Mouse (Mus musculus) left cerebral cortex, postnatal 36 days (tissue): ENCODE data around the gene Zfp185. TPM values are rescaled to one million over a fixed set of nuclear protein-coding genes. Genes with fewer than 3 reads are reported as not detected.
"Not testable (repeated sequence)": the region's sequence is repeated elsewhere in the genome, so short reads cannot be mapped to it uniquely, and the experiment has no call there.

ENCODE experiments used
- DNase-seq, 2 experiments: peaks; one replicate each; pipeline ENCODE4 v3.0.0; 2021 to 2022; ENCODE audit warnings: low spot score in 2 of 2, mixed read lengths in 1 of 2
- intact Hi-C: fragments of 180-260 bp; cut with DNase I; formaldehyde crosslinking; loops from one replicate; pipeline ENCODE4 v1.15.1; 2025
- microRNA-seq: library from miRNA; unstranded; fragments of <30 nt; microRNA quantifications from one replicate; pipeline ENCODE4 v1.2.0, GENCODE M21; 2022
- total RNA-seq, 2 experiments: library from RNA; stranded (reverse); gene quantifications; 2 replicates each; pipeline ENCODE4 v1.2.3; 2021

Zfp185 gene
- total RNA-seq, 2 experiments from 2014 or later, result 0.54 to 0.63 TPM

DNA sequence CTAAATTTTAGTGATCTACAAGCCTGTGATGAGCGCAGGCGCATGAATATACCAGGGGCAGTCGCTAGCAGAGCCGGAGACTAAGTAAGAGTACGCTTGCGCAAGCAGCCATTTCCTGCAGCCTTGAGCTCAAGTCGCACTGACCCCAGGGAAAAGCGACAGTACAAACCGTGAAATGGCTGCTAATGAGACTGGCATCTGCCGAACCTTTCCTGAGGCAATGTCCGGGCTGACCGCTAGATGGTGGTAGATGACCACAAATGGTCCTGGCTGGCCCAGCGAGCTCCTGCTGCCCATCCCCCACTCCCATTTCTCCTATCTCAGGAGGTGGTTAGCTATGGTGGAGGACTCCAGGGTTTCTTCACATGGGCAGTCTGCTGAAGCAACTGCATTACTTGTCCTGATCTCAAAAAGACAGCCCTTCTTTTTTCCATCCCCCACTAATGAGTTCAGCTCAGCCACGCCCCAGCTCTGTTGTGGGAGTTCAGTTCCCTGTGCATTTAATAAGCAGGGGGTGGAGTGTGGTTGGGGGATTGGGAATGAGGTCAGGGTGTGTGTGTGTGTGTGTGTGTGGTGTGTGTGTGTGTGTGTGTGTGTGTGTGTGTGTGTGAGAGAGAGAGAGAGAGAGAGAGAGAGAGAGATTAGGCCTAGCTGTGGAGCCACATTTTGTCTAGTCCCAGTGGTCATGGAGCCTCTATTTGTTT is 66.9 kb downstream of the Zfp185 start:
- DNase-seq, result peak; percentile 86 to 92
- intact Hi-C loops, result no loop called here

DNA sequence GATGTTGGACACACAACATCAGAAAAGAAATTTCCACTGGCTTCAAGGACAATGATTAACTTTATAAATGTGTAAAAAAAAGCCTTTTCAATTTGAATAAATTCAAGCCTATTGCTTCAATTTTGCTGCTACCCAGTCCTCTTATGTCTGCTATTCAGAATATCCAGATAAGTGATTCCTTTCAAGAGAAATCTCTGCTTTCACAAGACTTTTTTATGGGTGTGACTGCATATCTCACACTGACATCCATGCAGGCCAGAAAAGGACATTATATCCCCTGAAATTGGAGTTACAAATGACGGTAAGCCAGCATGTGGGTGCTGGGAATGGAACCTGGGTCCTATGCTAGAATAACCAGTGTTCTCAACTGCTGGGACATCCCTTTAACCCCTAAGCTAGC is 74.4 kb downstream of the Zfp185 start:
- intact Hi-C loops, result no loop called here
- no peak for DNase-seq

DNA sequence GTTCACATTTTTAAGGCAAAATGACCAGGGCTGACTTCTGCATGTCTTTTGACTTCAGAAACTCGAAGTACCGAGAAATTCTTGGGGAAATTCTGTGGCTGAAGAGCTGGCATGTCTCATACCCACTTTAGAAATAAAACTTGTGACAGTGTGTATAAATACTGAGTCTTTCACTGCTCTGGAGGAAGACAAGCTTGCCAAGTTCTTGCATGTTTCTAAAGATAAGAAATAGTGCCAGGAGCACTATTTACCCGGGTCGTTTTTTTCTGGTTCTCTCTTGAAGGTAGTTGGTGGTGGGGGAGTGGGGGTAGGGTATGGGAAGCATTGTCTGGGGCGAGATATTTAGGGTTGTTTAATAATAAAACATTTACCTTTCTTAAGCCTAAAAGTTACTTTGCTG is 75.2 kb downstream of the Zfp185 start:
- intact Hi-C loops, result no loop called here

DNA sequence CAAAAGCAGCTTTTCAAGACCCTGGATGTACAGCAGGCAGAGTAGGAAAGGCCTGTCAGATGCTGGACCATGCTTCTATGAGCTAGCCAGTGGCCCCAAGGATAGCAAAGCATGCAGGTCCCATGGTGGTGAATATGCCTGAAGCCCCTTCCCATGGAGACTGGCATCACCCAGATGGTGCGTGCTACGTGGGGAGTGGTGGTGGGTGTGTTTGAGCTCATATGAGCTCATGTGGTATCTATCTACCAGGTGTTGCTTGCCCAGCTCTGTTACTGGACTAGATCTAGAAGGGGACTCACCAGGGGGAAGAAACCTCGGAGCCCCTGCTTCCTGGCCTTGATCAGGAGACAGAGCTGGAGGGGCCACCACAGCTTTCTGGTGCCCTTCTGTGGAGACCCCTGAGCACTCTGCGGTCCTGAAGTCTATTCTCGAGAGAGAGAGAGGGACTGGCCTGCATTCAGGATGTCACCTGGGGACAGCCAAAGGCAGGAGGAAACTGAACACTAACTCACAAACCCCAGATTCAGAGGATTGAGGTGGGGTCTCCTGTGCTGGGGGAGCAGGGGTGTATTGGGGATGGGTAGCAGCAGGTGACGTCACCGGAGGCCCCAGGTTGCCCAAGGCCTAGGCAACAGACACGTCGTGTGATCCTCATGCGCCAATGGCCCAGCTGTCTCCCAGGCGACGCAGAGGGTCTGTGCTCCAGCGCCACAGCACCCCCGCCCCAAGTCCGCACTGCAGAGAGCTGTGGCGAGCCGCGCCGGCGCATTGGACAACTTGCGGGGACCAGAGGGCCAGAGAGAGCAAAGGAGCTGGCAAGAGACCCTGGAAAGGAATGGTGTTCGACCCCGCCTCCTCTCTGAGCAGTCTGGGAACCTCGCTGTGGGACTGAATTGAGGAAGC is 76.6 kb downstream of the Zfp185 start:
- peak; percentile 12 to 33 for DNase-seq
- intact Hi-C loops, result no loop called here

More for the DNA sequence above, 75.2 kb downstream of the Zfp185 start:
- DNase-seq, result no peak

DNA sequence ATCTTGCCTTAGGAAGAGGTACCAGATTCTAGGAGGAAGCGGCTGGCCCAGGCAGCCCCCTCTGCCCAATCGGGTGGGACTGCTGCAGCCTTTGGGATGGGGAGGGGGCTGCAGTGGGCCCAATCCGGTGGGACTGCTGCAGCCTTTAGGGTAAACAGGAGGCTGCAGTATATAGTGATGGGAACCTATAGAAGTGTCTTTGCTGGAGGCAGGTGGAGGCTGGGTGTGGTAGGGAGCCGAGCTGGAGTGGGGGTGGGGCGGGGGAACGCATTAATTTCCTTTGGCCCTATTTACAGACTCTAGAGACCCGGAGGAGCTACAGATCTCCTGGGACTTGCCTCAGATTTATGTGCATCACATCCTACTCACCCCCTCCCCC is 77.3 kb downstream of the Zfp185 start, which contains the start of gene Pnma3:
Pnma3 (plus strand) TSS at position 373 of the 379 bp plus-strand sequence.
- intact Hi-C loops, result no loop called here
- DNase-seq, result no peak

DNA sequence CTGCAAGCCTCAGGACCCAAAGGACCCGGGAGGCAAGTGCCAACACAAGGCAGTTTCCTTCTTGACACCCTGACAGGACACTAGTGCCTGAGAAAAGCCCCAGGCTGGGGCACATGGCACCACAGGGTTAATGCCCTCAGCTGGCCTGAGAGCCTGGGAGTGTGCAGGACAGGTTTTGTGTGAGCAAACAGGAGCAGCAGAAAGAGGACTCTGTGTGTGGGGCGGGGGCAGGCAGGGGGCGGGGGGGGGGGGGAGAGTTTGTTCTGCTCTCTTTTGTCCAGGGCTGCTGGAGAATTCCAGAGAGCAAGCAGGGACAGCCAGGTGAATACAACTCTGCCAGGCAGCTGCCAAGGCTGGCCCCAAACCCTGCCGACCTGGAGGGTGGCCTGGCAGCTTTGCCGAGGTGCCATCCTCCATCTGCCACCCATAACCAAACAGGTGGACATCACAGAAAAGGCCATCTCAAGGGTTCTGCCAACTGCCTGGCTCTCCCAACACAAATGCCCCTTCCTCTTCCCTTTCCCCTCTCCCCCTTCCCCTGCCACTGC is 79.7 kb downstream of the Zfp185 start:
- DNase-seq, intact Hi-C loops: not testable (repeated sequence)

Small RNA genes lying within 50 kb of the gene (microRNA-seq; reads per million reads assigned to microRNA genes)
- gene Mir2137, result not detected

Other genes with a start within 250 kb of the Zfp185 start
- 1 to 10 TPM; 1.4 to 1.8 TPM for gene Gabrq, start 162.2 kb upstream of the Zfp185 start, total RNA-seq
- gene Cetn2, start 68.9 kb upstream of the Zfp185 start, total RNA-seq, result 10 to 100 TPM; 49.5 to 52.0 TPM
- 10 to 100 TPM; 23.2 to 27.3 TPM for gene Nsdhl, start 68.8 kb upstream of the Zfp185 start, total RNA-seq
- gene Pnma5, start 49.8 kb downstream of the Zfp185 start, total RNA-seq, result under 1 TPM; 0.30 to 0.48 TPM
- gene Pnma3, start 77.4 kb downstream of the Zfp185 start, total RNA-seq, result 10 to 100 TPM; 13.7 to 16.0 TPM
- 1 to 10 TPM in 1 of 2 experiments, under 1 TPM in 1; 0.59 to 1.7 TPM for gene Xlr4a, start 95.1 kb downstream of the Zfp185 start, total RNA-seq
- gene Xlr3a, start 109.8 kb downstream of the Zfp185 start, total RNA-seq, result 1 to 10 TPM; 2.9 to 4.2 TPM
- under 1 TPM in 1 of 2 experiments, not detected in 1; 0.70 TPM for gene Gm14685, start 129.7 kb downstream of the Zfp185 start, total RNA-seq
- gene Xlr5b, start 161.5 kb downstream of the Zfp185 start, total RNA-seq, result not detected
- gene DXBay18, start 162.1 kb downstream of the Zfp185 start, total RNA-seq, result 1 to 10 TPM; 1.2 TPM
- gene Spin2d, start 189.7 kb downstream of the Zfp185 start, total RNA-seq, result not detected
- gene Xlr3b, start 204.9 kb downstream of the Zfp185 start, total RNA-seq, result 10 to 100 TPM in 1 of 2 experiments, 1 to 10 TPM in 1; 2.3 to 10.1 TPM
- gene Xlr4b, start 227.0 kb downstream of the Zfp185 start, total RNA-seq, result 1 to 10 TPM in 1 of 2 experiments, under 1 TPM in 1; 0.27 to 1.3 TPM
- 10 to 100 TPM; 14.9 to 17.3 TPM for gene F8a, start 241.0 kb downstream of the Zfp185 start, total RNA-seq